Mouse (Mus musculus) left cerebral cortex, postnatal 25 days (tissue): Measurements from ENCODE around the gene Zswim8. TPM values are rescaled to one million over a fixed set of nuclear protein-coding genes. Genes with fewer than 3 reads are reported as not detected.
A peak's percentile ranks its signal among the peaks of the same experiment; 100 is the strongest.

Experiments used
- DNase-seq, 2 experiments: peaks; one replicate each; pipeline ENCODE4 v3.0.0; 2022; ENCODE audit warnings: low spot score in 2 of 2, mixed read lengths in 1 of 2
- intact Hi-C: fragments of 180-260 bp; cut with DNase I; formaldehyde crosslinking; loops from one replicate; pipeline ENCODE4 v1.15.1; 2025
- total RNA-seq, 2 experiments: library from RNA; stranded (reverse); gene quantifications; 2 replicates each; pipeline ENCODE4 v1.2.3; 2021

The Zswim8 gene
- total RNA-seq, 2 experiments from 2014 or later, result 152 to 155 TPM

- peak; percentile 70 to 78 for DNase-seq
- intact Hi-C loops, result no loop called here
Measured at GRCm38 (mm10) chr14:20724043-20724442, 16.7 kb downstream of the Zswim8 start.

- intact Hi-C loops, result no loop called here
- no peak for DNase-seq
Measured at GRCm38 (mm10) chr14:20725660-20726339, 18.4 kb downstream of the Zswim8 start.

- intact Hi-C loops, result loop anchor here (5.0 kb wide), 1 partner anchor 287 kb away; no protein-coding TSS in a partner anchor
Measured at GRCm38 (mm10) chr14:20729871-20730270, 22.5 kb downstream of the Zswim8 start.

GRCm38 (mm10) chr14:20730853-20731602, 23.7 kb downstream of the Zswim8 start:
- intact Hi-C loops, result loop anchor here (5.0 kb wide), 1 partner anchor 286 kb away; no protein-coding TSS in a partner anchor
- DNase-seq, result no peak

More at GRCm38 (mm10) chr14:20729871-20730270, 22.5 kb downstream of the Zswim8 start:
- no peak for DNase-seq

DNA sequence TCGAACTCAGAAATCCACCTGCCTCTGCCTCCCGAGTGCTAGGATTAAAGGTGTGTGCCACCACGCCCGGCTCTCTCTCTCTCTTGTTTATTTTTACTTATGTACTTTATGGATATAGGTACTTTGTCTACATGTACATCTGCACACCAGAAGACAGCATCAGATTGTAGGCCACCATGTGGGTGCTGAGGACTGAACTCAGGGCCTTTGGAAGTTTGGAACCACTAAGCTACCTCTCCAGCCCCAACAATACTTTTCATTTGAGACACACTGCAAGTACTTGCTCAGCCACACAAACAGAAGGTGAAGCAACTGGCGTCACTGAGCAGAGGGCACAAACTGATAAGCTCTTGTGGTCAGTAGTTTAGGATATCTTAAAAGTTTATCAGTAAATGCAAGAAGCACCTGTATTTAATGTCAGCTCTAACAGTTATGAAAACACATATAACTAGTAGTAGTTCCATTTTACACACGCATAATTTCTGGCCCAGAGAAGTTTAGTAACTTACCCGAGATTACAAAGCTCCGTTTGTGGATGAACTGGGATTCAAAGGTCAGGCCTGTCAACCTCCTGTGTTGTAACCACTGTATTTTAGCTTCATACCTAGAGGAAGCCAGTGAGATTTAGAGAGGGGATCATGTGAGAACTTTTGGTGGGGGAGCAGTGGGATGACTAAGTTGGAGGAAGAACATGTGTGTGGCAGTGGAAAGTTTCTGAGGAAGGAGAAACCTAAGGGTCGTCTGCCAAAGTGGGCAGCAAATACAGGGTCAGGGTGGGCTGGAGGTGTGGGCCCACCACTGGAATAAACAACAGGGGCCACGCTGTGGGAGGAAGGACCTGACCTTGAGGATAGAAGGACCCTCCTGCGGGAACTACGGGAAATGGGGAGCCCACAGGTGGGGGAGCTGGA, 25.9 kb downstream of the Zswim8 start:
- no peak for DNase-seq
- intact Hi-C loops, result loop anchor here (5.0 kb wide), 1 partner anchor 284 kb away; no protein-coding TSS in a partner anchor

DNA sequence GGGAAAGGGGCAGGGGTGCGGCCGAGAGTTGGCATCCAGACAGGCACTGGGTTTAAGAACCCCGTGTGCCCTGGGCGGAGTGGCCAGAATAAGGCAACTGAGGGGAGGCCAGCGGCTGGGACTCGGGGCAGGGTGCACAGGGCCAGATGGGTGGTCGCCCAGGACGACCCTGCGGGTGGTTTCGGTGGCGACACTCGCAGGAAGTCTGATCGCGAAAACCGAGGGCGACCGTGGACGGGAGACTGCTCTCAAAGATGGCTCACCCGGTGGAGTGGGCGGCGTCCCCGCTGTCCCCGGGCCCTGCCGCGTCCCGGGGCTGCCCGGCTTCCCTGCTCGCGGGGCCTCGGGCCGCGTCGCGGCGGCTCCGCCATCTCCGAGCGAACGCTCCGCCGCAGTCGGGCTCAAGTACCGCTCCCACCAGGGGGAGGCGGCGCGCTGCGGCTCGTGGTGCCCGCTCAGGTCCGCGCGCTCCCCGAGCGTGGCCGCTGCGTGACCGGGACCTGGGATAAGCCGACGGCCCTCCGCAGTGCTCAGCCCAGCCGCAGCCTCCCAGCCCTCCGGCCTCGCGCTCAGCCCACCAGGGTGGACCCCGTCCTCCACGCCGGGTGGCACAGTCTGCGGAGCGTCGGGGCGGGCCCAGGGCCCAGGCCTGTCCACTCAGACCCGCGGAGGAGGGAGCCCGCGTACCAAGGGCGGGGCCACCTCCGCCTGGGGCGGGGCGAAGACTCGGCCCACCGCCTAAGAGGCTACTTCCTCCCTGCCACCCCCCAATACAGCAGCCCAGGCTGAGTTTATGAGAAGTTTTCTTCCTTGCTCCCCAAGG, 26.8 kb downstream of the Zswim8 start, which contains the start of gene Ndst2:
Ndst2 (minus strand) TSS at position 611 of the 823 bp plus-strand sequence.
- peak; percentile 83 to 87 for DNase-seq
- intact Hi-C loops, result loop anchor here (5.0 kb wide), 1 partner anchor 283 kb away; no protein-coding TSS in a partner anchor

DNA sequence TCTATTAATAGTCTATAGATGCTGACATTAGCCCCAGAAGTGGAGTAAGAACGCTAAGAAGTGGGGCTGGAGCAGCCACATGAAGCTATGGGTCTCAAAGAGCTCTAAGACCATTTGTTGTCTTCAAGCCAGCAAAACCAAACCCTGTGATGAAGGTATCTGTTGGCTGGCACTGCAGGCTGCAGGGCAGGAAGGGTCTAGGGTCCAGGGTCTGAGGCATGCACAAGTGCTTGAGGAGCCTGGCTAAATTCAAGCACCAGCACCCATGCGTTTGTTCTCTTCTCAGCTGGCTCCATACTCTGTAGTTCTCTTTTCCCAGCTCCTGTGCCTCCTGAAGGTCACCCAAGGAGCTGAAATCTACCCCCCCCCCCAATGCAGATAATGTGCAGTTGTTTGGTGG, 27.7 kb downstream of the Zswim8 start:
- intact Hi-C loops, result no loop called here
- no peak for DNase-seq

- no peak for DNase-seq
- intact Hi-C loops, result no loop called here
Measured at GRCm38 (mm10) chr14:20735892-20736390, 28.6 kb downstream of the Zswim8 start.

DNA sequence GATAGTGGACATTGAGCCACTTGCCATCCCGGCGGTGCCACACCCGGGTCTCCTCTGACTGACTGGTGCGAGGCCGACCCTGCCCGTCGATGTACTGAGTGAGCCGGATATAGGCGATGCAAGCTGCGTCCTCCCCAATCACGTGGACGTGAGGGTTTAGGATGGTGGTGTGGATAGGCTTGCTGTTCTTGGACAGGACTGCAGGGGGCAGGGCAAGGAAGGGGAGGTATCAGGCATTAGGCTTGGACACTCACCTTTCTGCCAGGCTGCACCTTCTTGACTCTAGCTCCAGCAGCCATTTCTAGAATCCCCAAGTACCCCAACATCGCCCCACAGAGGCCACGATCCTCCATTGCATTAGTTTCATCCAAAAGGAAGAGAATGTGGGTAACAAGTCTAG, 30.0 kb downstream of the Zswim8 start:
- peak; percentile 34 to 41 for DNase-seq
- intact Hi-C loops, result no loop called here

DNA sequence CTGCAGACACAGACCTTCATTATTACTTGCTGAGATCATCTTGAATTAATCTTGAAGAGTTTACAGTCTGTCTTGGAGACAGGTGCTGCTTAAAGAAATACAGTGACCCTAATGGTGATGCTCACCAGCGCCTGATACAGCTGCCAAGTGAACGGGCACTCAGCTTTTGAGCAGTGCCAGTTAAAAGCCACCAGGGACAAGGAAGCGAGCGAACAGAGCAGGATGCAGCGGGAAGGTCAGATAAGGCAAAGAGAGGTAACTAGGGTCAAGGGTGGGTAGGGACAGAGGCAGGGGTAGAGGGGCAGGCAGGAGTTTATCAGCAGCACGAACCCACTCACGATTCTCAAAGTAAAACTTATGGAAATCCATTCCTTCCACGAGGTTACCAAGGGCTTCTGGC, 31.2 kb downstream of the Zswim8 start:
- DNase-seq, result no peak
- intact Hi-C loops, result no loop called here

DNA sequence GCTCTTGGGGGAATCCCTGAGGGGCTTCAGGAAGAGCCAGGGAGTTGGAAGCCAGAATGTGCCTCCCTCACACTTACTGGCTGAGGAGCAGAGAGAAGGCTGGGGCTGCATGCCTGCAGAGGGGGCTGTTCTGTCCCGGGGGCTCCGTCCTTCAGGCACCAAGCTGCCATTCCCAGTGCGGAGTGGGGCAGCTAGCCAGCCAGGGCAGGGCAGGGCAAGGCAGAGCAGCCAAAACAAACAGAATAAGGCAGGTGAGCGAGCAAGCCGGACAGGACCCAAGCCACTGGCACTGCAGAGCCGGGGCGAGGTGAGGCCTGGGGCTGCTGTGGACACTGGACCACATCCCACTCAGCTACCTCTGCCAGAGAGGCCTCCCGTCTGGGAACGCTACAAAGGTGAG, 33.9 kb downstream of the Zswim8 start:
- no peak for DNase-seq
- intact Hi-C loops, result no loop called here

GRCm38 (mm10) chr14:20743614-20744013, 36.3 kb downstream of the Zswim8 start:
- intact Hi-C loops, result no loop called here
- DNase-seq, result no peak

DNA sequence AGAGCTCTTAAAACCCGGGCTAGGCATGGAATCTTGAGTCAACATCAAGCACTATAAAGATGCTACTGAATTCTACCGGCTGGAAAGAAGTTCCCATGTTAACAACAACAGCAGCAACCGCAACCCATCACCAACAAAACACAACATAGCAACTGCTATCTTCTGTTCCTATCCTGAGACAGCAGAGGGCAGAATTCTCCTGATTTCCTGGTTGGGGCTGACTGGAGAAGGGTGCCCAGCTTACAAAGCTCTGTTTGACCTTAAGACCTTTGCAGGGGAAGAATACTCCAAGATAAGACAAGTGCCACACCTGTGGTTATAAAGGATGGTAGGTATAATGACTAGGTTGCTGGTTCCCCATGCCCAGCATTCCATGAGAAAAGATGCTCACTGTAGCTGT, 39.6 kb downstream of the Zswim8 start:
- no peak for DNase-seq
- intact Hi-C loops, result no loop called here

- no peak for DNase-seq
- intact Hi-C loops, result no loop called here
Measured at GRCm38 (mm10) chr14:20748388-20748787, 41.0 kb downstream of the Zswim8 start.

- no peak for DNase-seq
- intact Hi-C loops, result no loop called here
Measured at GRCm38 (mm10) chr14:20749494-20750051, 42.2 kb downstream of the Zswim8 start.

GRCm38 (mm10) chr14:20750503-20750902, 43.2 kb downstream of the Zswim8 start:
- intact Hi-C loops, result no loop called here

DNA sequence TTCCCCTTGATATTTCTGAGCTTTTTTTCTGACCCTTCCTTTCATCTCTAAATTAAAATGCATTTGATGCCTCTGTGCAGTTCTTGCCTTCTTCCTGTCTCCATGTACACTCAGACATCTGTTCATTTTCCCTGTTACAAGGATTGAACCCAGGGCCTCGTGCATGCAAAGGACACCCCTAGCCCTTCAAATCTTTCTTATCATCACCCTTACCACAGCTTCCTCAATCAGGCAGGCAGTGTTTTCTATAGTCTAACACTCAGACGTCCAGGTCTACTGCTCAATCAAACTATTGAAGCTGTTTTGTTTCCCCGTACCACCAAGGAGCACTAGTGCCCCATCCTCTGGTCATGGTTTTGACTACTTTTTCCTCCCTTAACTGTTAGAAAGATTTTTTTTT, 46.4 kb downstream of the Zswim8 start:
- intact Hi-C loops, result no loop called here
- no peak for DNase-seq

More at GRCm38 (mm10) chr14:20750503-20750902, 43.2 kb downstream of the Zswim8 start:
- no peak for DNase-seq

GRCm38 (mm10) chr14:20757370-20757907, 50.1 kb downstream of the Zswim8 start:
- intact Hi-C loops, result loop anchor here (5.0 kb wide), 1 partner anchor 35 kb away; the partner anchor contains the start of gene Camk2g
- no peak for DNase-seq
